Mouse (Mus musculus) right cerebral cortex, postnatal 36 days (tissue): ENCODE results near the gene Mt4.

ENCODE experiments used
- DNase-seq, 2 experiments: peaks; one replicate each; pipeline ENCODE4 v3.0.0; 2022; ENCODE audit warnings: low spot score in 2 of 2, mixed read lengths in 1 of 2

The Mt4 gene

DNA sequence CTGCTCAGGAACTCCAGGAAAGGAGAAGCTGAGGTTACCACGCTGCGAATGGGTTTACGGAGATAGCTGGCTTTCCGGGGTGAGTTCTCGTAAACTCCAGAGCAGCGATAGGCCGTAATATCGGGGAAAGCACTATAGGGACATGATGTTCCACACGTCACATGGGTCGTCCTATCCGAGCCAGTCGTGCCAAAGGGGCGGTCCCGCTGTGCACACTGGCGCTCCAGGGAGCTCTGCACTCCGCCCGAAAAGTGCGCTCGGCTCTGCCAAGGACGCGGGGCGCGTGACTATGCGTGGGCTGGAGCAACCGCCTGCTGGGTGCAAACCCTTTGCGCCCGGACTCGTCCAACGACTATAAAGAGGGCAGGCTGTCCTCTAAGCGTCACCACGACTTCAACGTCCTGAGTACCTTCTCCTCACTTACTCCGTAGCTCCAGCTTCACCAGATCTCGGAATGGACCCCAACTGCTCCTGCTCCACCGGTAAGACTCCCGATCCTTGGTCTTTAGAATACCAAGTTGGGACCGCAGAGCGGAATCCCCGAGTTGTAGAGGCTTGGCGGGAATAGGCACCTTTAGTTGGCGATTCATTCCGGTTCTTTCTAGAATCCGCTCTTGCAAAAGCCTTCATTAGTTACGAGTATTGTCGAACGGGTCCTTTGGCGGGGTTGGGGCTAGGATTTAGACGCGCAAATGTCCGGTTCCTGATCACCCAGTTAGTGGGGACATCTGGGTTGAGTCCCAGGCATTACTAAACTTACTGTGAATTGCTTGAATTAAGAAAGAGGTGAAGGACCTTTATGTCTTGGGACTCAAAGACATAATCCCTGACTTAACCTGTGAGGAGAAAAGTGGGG is 42.1 kb downstream of the Mt4 start, which contains the start of gene Mt1:
Gene Mt1, plus strand, starts transcription at position 226 of the 856 bp plus-strand sequence.
- DNase-seq, result peak; percentile 88 to 90

DNA sequence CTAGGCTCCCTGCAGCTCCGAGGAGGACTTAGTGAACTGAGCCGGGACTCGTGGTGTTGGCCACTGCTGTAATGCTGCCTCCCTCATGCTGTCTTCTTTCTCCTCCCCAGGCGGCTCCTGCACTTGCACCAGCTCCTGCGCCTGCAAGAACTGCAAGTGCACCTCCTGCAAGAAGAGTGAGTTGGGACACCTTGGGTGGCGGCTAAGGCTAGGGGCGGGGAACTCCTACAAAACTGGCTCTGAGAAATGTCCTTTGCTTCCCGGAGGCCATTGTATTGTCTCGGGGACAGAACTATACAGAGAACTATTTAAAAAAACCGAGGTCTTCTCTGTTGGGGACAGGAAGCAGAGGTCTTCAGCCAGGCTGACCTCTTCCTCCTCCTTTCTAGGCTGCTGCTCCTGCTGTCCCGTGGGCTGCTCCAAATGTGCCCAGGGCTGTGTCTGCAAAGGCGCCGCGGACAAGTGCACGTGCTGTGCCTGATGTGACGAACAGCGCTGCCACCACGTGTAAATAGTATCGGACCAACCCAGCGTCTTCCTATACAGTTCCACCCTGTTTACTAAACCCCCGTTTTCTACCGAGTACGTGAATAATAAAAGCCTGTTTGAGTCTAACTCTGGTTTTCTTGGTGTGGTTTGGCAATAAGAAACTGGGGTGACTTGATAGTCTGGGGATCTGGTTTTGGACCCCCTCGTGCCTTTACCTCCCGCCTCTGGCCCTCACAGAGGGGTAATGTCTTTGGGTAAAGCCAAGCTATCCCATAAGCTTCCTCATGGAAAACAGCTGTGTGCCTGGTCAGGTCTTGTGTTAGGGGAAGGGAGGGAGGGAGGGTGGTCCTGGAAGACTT is 42.9 kb downstream of the Mt4 start:
- DNase-seq, result no peak

- DNase-seq, result no peak
Observed at GRCm38 (mm10) chr8:94180561-94180908, 43.5 kb downstream of the Mt4 start.

DNA sequence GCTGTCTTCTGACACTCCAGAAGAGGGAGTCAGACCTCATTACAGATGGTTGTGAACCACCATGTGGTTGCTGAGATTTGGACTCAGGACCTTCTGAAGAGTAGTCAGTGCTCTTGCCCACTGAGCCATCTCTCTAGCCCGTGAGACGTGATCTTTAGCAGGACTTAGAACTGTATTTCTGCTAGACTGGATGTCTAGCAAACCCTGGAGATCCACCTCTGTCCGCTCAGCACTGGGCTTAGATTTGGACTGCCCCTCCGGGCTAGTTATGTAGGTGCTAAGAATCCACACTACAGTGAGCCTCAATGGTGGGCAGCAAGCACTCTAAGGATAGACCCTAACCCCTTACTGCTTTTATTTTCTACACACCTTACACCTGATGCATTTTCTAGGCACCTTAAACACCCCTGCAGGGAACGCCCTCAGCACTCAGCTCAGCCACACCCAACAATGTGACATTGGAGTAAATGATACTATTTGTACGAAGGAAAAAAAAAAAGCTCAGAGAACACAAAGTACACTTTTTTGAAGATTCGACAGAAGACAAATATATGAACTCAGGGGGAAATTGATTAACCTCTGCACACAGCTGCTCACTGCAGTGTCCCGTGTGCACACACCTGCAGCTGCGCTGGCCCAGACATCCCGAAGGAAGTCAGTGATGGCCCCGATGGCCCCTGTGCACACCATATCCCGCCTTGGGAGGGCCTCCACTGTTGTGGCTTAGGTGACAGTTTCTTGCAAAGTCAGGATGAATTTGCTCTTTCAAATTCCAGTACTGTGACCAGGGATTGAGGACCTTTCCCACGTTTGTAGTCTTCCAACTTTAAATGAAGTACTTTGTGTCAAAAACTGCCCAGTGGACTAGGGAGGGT is 45.3 kb downstream of the Mt4 start:
- DNase-seq, result no peak

DNA sequence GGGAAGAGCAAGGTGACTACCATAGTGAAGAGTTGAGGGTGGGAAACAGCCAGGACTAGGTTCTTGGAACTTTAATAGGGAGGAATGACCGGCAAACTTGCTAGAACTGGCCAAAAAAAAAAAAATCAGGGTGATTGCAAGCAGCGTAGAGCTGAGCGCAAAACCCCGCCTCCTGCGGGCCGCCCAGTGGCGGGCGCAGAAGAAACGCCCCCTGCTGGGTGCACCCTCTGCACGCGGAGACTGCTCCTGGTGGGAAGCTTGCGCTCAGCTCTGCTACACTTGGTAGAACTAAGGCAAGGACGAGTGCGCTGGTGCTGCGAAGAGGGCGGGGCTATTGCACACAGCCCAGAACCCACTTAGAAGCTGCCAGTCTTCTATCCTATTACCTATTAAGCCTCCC is 46.1 kb downstream of the Mt4 start:
- peak in 1 of 2 experiments; percentile 54 for DNase-seq

- no peak for DNase-seq
Observed at GRCm38 (mm10) chr8:94184357-94184843, 47.4 kb downstream of the Mt4 start.

- no peak for DNase-seq
Observed at GRCm38 (mm10) chr8:94185791-94186190, 48.8 kb downstream of the Mt4 start.

GRCm38 (mm10) chr8:94186542-94186941 is 49.5 kb downstream of the Mt4 start:
- DNase-seq, result no peak

DNA sequence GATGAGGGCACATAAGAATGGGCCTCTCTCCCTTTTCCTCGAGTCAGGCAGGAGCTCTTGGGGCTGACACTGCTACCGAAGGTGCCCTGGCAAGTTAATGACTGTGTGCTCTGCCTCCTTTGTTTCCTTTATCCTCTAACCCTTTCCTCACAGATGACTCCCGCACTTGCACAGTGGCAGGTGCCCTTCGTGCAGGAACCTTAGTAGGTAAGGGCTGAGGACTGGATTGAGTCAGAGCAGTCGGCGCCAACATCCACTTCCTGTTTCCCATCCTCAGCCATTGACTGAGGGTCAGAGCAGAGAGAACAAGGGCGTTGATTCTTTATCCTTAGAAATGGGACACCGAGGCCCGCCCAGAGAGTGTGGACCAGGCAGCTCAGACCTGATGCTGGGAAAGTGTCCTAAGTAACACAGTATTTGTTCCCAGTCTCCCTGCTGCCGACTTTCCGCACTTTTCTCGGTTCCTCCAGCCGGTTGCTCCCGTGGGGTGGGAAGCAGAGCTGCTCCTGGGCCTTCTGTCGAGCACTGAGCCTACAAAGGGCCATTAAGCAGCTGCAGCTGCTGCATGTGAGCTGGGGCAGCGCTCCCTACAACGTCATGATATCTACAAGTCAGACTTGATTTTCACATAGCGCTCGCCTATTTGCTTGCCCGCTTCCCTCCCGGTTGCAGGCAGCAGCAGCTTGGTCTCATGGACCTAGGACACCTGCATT is 50.4 kb downstream of the Mt4 start:
- no peak for DNase-seq
